Mouse (Mus musculus) R1 (cell line): ENCODE data around the gene Abhd4.

Source experiments
- DNase-seq: peaks from one replicate; pipeline ENCODE4 v3.0.0-alpha.2; 2018; ENCODE audit warnings: low read depth, low spot score

Gene Abhd4

GRCm38 (mm10) chr14:54284839-54285238 lies 30.9 kb downstream of the Abhd4 start, which contains the start of gene Olfr49:
TSS of gene Olfr49 (minus strand) at chr14:54284939.
- DNase-seq = no peak

- DNase-seq = no peak
Observed at GRCm38 (mm10) chr14:54300136-54300535, 46.1 kb downstream of the Abhd4 start.

- no peak for DNase-seq
Observed at GRCm38 (mm10) chr14:54300676-54301075, 46.7 kb downstream of the Abhd4 start.

GRCm38 (mm10) chr14:54311763-54312162 lies 57.8 kb downstream of the Abhd4 start:
- DNase-seq = no peak
